8 mouse cellular contexts compared by ENCODE assay signal in genomic region chr4:151127636-151128548, GRCm38 (mm10). TPM values are rescaled to one million over a fixed set of nuclear protein-coding genes. Genes with fewer than 3 reads are reported as not detected.
DNase-seq lines count a peak whose midpoint lies in the region; ATAC-seq lines count a peak whose summit lies in the region.

No protein-coding gene starts in this region.

- H3K4me1 ChIP-seq in hindbrain, embryonic 10.5 days (replicated peaks) = peaks cover 63% of the 10 kb centered on the region
- H3K4me1 ChIP-seq in midbrain, embryonic 13.5 days (replicated peaks) = peaks cover 61% of the 10 kb centered on the region

- H3K9me3 ChIP-seq in hindbrain, embryonic 10.5 days = no peaks in the 10 kb centered on the region
- H3K9me3 ChIP-seq in midbrain, embryonic 13.5 days = no peaks in the 10 kb centered on the region

- H3K4me2 ChIP-seq in midbrain, embryonic 13.5 days (replicated peaks) = peak overlapping the region; percentile 73

- ATAC-seq in frontal cortex, adult (ENCODE audit: low TSS enrichment) = peak; percentile 16; the same call in 1 of the 2 replicates
- peak; percentile 78 for ATAC-seq in midbrain, embryonic 13.5 days

- peak overlapping the region; percentile 92 for H3K9ac ChIP-seq in midbrain, embryonic 13.5 days (replicated peaks)

- peaks cover 33% of the 10 kb centered on the region for H3K36me3 ChIP-seq in hindbrain, embryonic 10.5 days
- H3K36me3 ChIP-seq in midbrain, embryonic 13.5 days = peaks cover 33% of the 10 kb centered on the region

- WGBS in hindbrain, embryonic 10.5 days = 6% methylated on average over 9 of the region's 10 CpGs
- 2% methylated on average over 10 of the region's 10 CpGs for WGBS in midbrain, embryonic 13.5 days

- peaks cover 27% of the 10 kb centered on the region for H3K27me3 ChIP-seq in hindbrain, embryonic 10.5 days (ENCODE audit: insufficient read depth, poor library complexity, severe bottlenecking)
- H3K27me3 ChIP-seq in midbrain, embryonic 13.5 days = peaks cover 4% of the 10 kb centered on the region; the same call in 1 of the 2 replicates

- DNase-seq in frontal cortex, postnatal 36 days (ENCODE audit: low spot score in 2 of 2) = no peak
- DNase-seq in MN1 (ENCODE audit: low spot score) = peak; percentile 58
- peak; percentile 69 for DNase-seq in hindbrain, embryonic 10.5 days (ENCODE audit: low spot score)
- no peak for DNase-seq in left cerebral cortex, postnatal 14 days (ENCODE audit: low spot score in 2 of 2)
- no peak for DNase-seq in kidney, postnatal 4 days
- no peak for DNase-seq in kidney, adult 9 months

- H3K27ac ChIP-seq in hindbrain, embryonic 10.5 days = peak overlapping the region; percentile 99
- H3K27ac ChIP-seq in midbrain, embryonic 13.5 days = peak overlapping the region; percentile 100

- intact Hi-C loops in left cerebral cortex, postnatal 14 days (cut with DNase I) = loop anchor here (2.0 kb wide), 1 partner anchor 19 kb away; no protein-coding TSS in a partner anchor

- peak overlapping the region; percentile 76 for H3K4me3 ChIP-seq in hindbrain, embryonic 10.5 days
- H3K4me3 ChIP-seq in midbrain, embryonic 13.5 days (replicated peaks) = peak overlapping the region; percentile 53

RNA-seq across cellular contexts. Expression of gene Gm13090, which starts 38.5 kb away (rescaled TPM):
- polyA plus RNA-seq in hindbrain, embryonic 10.5 days (2016; fragmentation: Nextera tagmentation; extraction: Ambion mirVana) = not detected in 2 replicates
- 0.22 TPM in 1 of 2 replicates, not detected in the other for polyA plus RNA-seq in midbrain, embryonic 13.5 days (2015; fragmentation: Nextera tagmentation; extraction: Ambion mirVana)
- total RNA-seq in left cerebral cortex, postnatal 14 days (2021) = not detected

Comparison
In these comparisons a context has a peak if more than half of its experiments do, and no peak if none do; other contexts are left out.
1. DNase-seq: peak in MN1 (single experiment) and hindbrain, embryonic 10.5 days (single experiment); none in frontal cortex, postnatal 36 days (0 of 2), left cerebral cortex, postnatal 14 days (0 of 2), kidney, postnatal 4 days (0 of 2) and kidney, adult 9 months (single experiment).